Mouse (Mus musculus) bone marrow macrophage, adult 2 months (primary cell): ENCODE measurements around the gene Trip6. TPM values are rescaled to one million over a fixed set of nuclear protein-coding genes. Genes with fewer than 3 reads are reported as not detected.

Source experiments
- H3K27ac ChIP-seq: 2 replicates; pipeline ENCODE4 v1.5.1; 2012; ENCODE audit warnings: low read depth, low read length; ENCODE audit not compliant: insufficient read depth
- H3K4me1 ChIP-seq: 2 replicates; pipeline ENCODE4 v1.6.1; 2012; ENCODE audit warnings: low read length; ENCODE audit not compliant: control insufficient read depth, insufficient read depth
- H3K4me3 ChIP-seq: 2 replicates; pipeline ENCODE4 v1.5.1; 2012; ENCODE audit warnings: mild to moderate bottlenecking, low read length, moderate library complexity; ENCODE audit not compliant: insufficient read depth
- CTCF ChIP-seq: IDR thresholded peaks from 2 replicates; pipeline ENCODE4 v1.5.1; 2012; ENCODE audit warnings: low read depth, mild to moderate bottlenecking, low read length, moderate library complexity
- POLR2A ChIP-seq: IDR thresholded peaks from 2 replicates; pipeline ENCODE4 v1.6.1; 2012; ENCODE audit warnings: mild to moderate bottlenecking, low read depth, low read length, borderline replicate concordance
- polyA plus RNA-seq: library from polyadenylated mRNA; stranded (reverse); fragments of >200 nt; gene quantifications from 2 replicates; pipeline ENCODE4 v1.2.4, GENCODE M21; 2012; ENCODE audit not compliant: missing spikeins, insufficient read depth, insufficient read length

Trip6 gene
- polyA plus RNA-seq, 1 experiment: 7.1 TPM

DNA sequence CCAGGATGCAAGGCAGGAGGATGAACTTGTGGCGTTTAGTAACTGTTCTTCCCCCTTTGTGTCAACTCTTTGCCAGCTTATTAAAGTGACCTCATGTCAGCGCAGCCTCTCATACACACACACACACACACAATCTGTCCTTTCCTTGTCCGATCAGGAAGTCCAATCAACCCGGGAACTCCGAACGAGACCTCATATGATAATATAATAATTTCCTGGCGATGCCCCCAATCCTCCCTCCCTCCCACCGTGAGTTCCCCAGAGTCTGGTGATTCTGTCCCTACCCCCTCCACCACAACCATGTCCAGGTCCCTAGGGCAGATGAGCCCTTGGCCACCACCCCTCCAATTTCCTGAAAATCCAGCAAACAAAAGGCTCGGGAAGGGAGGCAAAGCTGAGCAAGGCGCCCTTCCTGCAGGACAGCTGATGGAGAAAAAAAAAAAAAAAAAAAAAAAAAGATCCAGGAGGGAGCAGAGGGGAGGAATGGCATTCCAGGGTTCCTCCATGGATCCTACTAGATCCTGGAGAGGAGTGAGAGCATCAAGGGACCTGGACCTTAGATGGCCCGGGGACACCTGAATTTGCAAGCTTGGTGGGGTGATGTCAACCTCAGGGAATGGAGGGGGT is 24.6 kb upstream of the Trip6 start:
- H3K4me3 ChIP-seq: peak overlapping the region; percentile 60
- H3K4me1 ChIP-seq: peaks cover 10% of the 10 kb centered on the region; the same call in 1 of the 2 replicates
- peak overlapping the region; percentile 48; the same call in 1 of the 2 replicates for H3K27ac ChIP-seq
- TF ChIP-seq CTCF (no peak), POLR2A (no peak)

DNA sequence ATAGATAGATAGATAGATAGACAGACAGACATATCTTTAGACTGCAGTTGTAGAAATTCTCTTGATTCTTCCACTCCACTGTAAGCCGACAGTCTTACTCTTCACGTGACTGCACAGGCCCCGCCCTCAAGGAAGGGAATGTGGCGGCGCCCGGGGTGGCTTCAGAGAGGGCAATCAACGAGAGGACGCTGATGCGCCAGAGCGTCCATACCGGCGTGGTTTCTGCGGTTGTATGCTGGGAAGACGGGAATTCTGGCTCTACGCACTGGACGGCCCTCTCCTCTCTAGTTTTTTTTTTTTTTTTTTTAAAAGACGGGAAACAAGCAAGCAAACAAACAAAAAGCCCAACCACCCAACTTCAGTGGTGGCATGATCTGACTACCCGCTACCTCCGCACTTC is 24.1 kb upstream of the Trip6 start:
- TF ChIP-seq POLR2A: no peak
- TF ChIP-seq CTCF: no peak
- peak overlapping the region; percentile 60 for H3K4me3 ChIP-seq
- peaks cover 10% of the 10 kb centered on the region; the same call in 1 of the 2 replicates for H3K4me1 ChIP-seq
- peak overlapping the region; percentile 48; the same call in 1 of the 2 replicates for H3K27ac ChIP-seq

DNA sequence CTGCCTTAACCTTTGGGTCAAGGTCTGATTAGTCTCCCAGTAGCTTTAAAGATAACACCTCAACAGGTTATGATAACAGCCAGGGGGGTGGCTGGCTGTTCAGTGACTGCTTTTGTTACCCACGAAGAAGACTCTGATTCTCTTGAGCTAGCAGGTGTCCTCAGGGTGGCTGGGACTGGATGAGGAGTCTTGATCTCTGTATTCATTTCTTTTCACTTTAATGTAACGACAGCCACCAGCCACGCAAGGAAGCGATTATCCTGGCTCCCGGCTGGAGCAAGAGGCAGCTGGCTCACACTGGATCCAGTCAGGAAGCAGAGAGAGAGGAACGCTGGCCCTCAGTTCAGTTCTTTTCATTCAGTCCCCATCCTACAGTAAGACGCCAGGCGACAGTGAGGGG is 23.0 kb upstream of the Trip6 start:
- no peak for TF ChIP-seq POLR2A
- no peak for TF ChIP-seq CTCF
- H3K27ac ChIP-seq: no peak overlapping the region
- H3K4me1 ChIP-seq: peaks cover 14% of the 10 kb centered on the region
- no peak overlapping the region for H3K4me3 ChIP-seq

DNA sequence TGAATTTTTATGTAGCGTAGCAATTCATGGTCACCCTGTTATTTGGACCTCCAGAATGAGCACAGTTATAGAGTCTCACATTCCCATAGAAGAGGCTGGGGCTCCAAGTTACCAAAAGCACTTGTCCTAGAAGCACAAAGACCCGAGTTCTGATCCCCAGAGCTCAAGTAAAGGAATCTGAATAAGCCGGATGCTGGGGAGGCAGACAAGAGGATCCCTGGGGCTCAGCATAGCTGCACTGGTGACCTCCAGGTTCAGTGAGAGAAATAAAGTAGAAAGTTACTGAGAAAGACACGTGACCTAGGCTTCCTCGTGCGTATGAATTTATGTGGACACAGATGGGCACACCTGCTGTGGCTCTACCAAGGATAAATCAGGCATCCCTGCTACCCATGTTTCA is 20.9 kb upstream of the Trip6 start:
- peaks cover 29% of the 10 kb centered on the region for H3K4me1 ChIP-seq
- H3K4me3 ChIP-seq: no peak overlapping the region
- no peak for TF ChIP-seq POLR2A
- TF ChIP-seq CTCF: no peak
- no peak overlapping the region for H3K27ac ChIP-seq

DNA sequence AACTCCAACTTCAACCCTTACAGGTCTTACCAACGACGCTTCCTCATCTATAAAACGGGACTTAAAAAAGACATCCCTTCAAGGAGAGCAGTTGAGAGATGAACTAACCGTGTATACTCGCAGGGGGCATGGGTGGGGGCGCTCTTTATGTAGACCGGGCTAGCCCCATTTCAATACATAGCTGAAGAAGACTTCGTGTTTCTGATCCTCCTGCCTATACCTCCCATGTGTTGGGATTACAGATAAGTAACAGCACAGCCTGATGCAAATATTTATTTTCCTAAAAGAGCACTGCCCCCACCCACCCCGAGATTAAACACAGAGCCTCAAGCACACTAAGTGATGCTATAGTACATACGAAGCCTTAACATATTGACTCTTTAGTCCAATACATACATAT is 20.1 kb upstream of the Trip6 start:
- TF ChIP-seq CTCF (no peak), POLR2A (no peak)
- Histone ChIP-seq H3K4me1 (peaks cover 29% of the 10 kb centered on the region), H3K4me3 (0 out of 2 replicates have a peak overlapping the region, but pooled peaks have one; percentile 60), H3K27ac (no peak overlapping the region)

DNA sequence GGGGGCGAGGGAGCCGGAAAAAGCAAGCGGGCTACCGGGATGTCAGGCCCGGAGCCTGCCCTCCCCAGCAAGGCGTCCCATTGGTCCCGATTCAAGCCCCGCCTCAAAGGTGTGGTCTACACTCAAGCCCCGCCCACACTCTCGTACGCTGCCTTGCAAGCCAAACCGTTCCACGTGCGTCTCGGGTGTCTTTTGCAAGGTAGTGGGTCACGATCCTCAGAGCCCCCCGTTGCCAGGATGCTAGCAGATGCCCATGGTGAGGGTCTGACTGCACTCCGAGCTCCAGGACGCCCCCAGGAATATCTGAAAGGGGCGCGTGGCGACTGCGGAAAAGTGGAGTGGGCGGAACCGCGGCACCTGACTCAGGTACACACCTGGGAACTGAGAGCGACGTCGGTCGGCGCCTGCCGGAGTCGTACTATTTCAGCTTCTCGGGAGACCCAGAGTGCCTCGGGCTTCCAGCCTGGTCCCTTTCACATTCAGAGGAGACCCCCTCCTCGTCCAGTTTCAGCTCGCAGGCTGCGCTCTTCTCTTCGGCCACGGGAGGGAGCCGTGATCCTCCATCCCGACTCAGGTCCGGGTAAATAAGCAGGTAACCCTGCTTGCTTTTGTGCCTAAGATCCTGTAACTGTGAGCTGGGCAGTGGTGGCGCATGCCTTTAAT is 19.4 kb upstream of the Trip6 start, which contains the start of gene Slc12a9:
Slc12a9 (minus strand) TSS at position 86 of the 663 bp plus-strand sequence.
- peak within 1 kb of the TSS; percentile 60 for H3K4me3 ChIP-seq
- peak within 1 kb of the TSS; percentile 53 for H3K27ac ChIP-seq
- H3K4me1 ChIP-seq: peaks cover 27% of the 10 kb centered on the region
- TF ChIP-seq CTCF (peak; percentile 44), POLR2A (no peak)

DNA sequence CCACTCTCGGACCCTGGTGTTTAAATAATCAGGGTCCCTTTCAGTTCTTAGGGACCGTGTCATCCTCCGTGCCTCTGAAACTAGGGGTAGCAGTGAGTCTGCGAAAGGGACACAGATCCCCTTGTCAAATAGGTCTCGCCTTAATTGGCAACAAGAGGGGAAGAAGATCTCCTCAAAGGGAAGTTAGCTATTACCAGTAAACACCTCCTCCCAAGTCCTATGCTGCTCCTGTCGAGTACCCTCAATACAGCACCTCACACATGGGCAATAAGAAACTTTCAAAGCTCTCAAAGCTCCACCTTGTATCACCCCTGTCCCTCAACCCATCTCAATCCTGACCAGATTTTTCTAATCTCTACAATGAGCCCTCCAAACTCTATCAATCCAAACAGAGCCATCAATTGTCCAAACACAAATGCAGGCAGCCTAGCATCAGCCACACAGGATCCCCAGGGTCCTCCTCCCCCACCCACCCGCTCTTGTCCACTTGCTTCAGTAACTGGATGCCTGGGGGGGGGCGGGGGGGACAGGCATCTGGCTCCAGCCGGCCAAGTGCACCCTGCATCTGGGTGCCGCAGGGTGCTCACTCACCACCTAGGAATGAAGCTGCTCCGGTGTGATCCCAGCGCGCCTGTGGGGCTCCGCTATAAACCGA is 18.8 kb upstream of the Trip6 start:
- H3K4me3 ChIP-seq: peak overlapping the region; percentile 60
- peak overlapping the region; percentile 53 for H3K27ac ChIP-seq
- no peak for TF ChIP-seq POLR2A
- TF ChIP-seq CTCF: no peak
- H3K4me1 ChIP-seq: peaks cover 27% of the 10 kb centered on the region

DNA sequence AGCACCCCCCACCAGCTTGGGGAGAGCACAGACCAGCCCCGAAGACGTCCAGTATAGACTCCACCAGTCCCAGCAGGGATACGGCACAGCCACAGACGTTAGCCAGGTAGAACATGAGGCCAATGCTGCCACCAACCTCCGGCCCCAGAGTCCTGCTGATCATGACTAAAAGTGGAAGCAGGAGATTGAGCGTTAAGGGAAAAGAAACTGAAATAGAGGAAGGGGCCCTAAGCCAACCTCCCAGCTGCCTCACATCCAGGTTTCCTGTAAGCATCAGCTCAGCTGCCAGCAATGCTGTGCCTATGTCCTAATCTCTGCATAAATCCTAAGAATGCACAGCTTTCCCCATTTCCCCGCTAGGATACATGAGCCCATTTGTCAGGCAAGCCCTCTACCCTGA is 16.7 kb upstream of the Trip6 start:
- Histone ChIP-seq H3K4me1 (peaks cover 23% of the 10 kb centered on the region), H3K27ac (peak overlapping the region; percentile 13; the same call in 1 of the 2 replicates), H3K4me3 (no peak overlapping the region)
- TF ChIP-seq CTCF (no peak), POLR2A (no peak)

DNA sequence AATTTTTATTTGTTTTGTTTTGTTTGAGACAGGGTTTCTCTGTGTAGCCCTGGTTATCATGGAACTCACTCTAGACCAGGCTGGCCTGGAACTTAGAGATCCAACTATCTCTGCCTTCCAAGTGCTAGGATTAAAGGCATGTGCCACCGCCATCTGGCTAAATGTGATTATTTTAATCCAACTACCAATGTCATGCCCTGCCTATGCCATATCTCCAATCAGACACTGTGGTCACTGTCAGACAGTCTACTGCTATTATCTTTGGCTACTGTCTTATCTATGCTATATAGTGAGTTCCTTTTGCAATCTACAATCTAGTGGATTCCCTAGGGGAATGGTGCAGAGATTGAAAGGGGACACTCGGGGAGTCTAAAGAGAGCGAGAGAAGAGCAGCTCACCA is 6.8 kb upstream of the Trip6 start:
- no peak for TF ChIP-seq CTCF
- no peak overlapping the region for H3K27ac ChIP-seq
- H3K4me3 ChIP-seq: no peak overlapping the region
- H3K4me1 ChIP-seq: no peaks in the 10 kb centered on the region

DNA sequence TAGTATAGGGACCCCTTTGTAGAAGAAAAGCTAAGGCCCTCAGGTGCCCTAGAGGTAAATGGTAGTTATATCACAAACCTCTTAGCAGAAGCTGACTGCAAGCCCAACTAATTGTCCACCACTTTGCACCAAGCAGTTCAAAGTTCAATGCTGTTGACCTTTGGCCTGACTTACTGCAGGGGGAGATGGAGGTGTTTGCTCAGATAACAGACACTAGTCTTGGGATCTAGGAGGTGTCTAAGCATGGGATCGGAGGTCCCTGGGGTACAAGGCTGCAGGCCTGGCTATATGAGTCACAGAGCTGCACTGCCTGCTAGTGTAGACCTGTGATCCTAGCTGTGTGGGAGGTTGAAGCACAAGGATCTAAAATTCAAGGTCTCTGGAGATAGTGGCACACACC is 4.4 kb upstream of the Trip6 start:
- TF ChIP-seq POLR2A (no peak), CTCF (no peak)
- Histone ChIP-seq H3K4me1 (no peaks in the 10 kb centered on the region), H3K4me3 (no peak overlapping the region), H3K27ac (no peak overlapping the region)
